In the genomic region with DNA sequence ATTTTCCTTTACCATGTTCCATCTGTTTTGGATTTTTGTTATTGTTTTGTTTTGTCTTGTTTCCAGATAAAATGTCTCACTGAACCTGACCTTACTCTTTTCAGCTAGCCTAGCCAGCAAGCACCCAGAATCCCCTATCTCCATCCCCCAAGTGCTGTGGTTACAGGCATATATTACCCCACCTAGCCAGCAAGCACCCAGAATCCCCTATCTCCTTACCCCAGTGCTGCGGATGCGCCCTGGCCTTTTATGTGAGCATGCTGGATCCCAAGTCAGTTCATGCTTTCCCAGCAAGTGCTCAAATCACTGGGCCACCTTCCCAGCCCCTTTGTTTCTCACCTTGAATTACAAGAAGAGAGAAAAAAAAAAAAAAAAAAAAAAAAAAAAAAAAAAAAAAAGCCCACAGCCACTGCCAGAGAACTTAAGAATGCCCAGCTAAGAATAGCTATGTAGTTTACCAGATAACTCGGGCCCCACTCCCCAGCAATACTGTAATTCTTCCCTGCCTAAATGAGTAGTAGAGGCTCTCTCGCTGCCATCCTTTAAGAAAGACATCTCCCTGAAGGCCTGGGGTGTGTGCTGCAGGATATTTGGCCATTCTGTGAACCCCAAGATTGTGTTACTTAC, we compare ENCODE assay signal across 1 mouse cellular context.
TF ChIP-seq lines count a peak whose summit lies in the region.

No protein-coding gene starts in this region.

TF ChIP-seq in MEL, 35 proteins besides CTCF, POLR2A, EP300 and RAD21:
- TF ChIP-seq ZC3H11A (IDR thresholded peaks at IDR 0.05; ENCODE audit: low read depth, low read length) (no peak), TAL1 (IDR thresholded peaks at IDR 0.05; ENCODE audit: low read length) (peak; percentile 20; the same call in 1 of the 2 replicates), MAFK (IDR thresholded peaks at IDR 0.05; ENCODE audit: borderline replicate concordance, low read depth, low read length) (no peak), ZNF384 (IDR thresholded peaks at IDR 0.05; ENCODE audit: low read depth, low read length) (peak; percentile 78), ZKSCAN1 (IDR thresholded peaks at IDR 0.05; ENCODE audit: low read depth, low read length) (no peak), MAZ (IDR thresholded peaks at IDR 0.05; ENCODE audit: low read depth, low read length) (no peak), CHD2 (IDR thresholded peaks at IDR 0.05; ENCODE audit: low read length) (no peak)
